Mouse (Mus musculus) heart, adult 2 months (tissue): ENCODE measurements around the gene Abhd2. TPM values are rescaled to one million over a fixed set of nuclear protein-coding genes. Genes with fewer than 3 reads are reported as not detected.
"Not testable (repeated sequence)": the region's sequence is repeated elsewhere in the genome, so short reads cannot be mapped to it uniquely, and the experiment has no call there.

Source experiments
- DNase-seq, 2 experiments: peaks; one replicate each; pipeline ENCODE4 v3.0.0; 2021
- H3K27ac ChIP-seq: fragments of 200-600 bp; 2 replicates; pipeline ENCODE4 v1.8.1; 2022
- H3K27me3 ChIP-seq: fragments of 200-500 bp; 2 replicates; pipeline ENCODE4 v1.6.1; 2012; ENCODE audit warnings: mild to moderate bottlenecking, low read length, inconsistent platforms, mixed read lengths; ENCODE audit not compliant: control insufficient read depth, insufficient read depth
- H3K36me3 ChIP-seq: fragments of 200-500 bp; 2 replicates; pipeline ENCODE4 v1.6.1; 2012; ENCODE audit warnings: low read length, inconsistent platforms; ENCODE audit not compliant: control insufficient read depth, insufficient read depth
- H3K4me1 ChIP-seq: fragments of 200-500 bp; 2 replicates; pipeline ENCODE4 v1.6.1; 2011; ENCODE audit warnings: low read length; ENCODE audit not compliant: control insufficient read depth, insufficient read depth
- H3K4me3 ChIP-seq: fragments of 200-600 bp; 2 replicates; pipeline ENCODE4 v1.8.1; 2022
- H3K79me2 ChIP-seq: fragments of 200-500 bp; replicated peaks from 2 replicates; pipeline ENCODE4 v1.6.1; 2012; ENCODE audit warnings: mild to moderate bottlenecking, inconsistent platforms, low read length, moderate library complexity, mixed read lengths; ENCODE audit not compliant: control insufficient read depth, insufficient read depth
- H3K9ac ChIP-seq: fragments of 200-500 bp; 2 replicates; pipeline ENCODE4 v1.6.1; 2012; ENCODE audit warnings: low read depth, mild to moderate bottlenecking, control low read depth, inconsistent platforms, low read length, mixed read lengths
- CTCF ChIP-seq: fragments of 200-600 bp; IDR thresholded peaks from 2 replicates; pipeline ENCODE4 v1.8.1; 2022; ENCODE audit warnings: antibody characterized with exemption, mild to moderate bottlenecking, moderate library complexity
- EP300 ChIP-seq: fragments of 200-500 bp; IDR thresholded peaks from 2 replicates; pipeline ENCODE4 v1.6.1; 2011; ENCODE audit warnings: low read depth, low read length, control low read depth; ENCODE audit not compliant: insufficient read depth
- POLR2A ChIP-seq: fragments of 200-500 bp; IDR thresholded peaks from 2 replicates; pipeline ENCODE4 v1.6.1; 2011; ENCODE audit warnings: mild to moderate bottlenecking, low read depth, low read length, control low read depth; ENCODE audit not compliant: insufficient read depth
- WGBS: fragments of 180-500 bp; shearing (Covaris S2); methylation state at CpG from one replicate; pipeline ENCODE4 v1.1.7; 2018; 5-methylcytosine and 5-hydroxymethylcytosine counted together
- intact Hi-C: fragments of 180-260 bp; cut with DNase I; formaldehyde crosslinking; loops from one replicate; pipeline ENCODE4 v1.15.1; 2025
- polyA plus RNA-seq: library from polyadenylated mRNA; depleted of rRNA; stranded (reverse); fragments of >200 nt; gene quantifications from 2 replicates; pipeline ENCODE4 v1.2.3, GENCODE M21; 2012
- total RNA-seq, 2 experiments: library from RNA; stranded (reverse); gene quantifications; 2 replicates each; pipeline ENCODE4 v1.2.3; 2021

Gene Abhd2
- total and polyA plus RNA-seq, 3 experiments, result 8.4 to 36.3 (median 33.8) TPM

DNA sequence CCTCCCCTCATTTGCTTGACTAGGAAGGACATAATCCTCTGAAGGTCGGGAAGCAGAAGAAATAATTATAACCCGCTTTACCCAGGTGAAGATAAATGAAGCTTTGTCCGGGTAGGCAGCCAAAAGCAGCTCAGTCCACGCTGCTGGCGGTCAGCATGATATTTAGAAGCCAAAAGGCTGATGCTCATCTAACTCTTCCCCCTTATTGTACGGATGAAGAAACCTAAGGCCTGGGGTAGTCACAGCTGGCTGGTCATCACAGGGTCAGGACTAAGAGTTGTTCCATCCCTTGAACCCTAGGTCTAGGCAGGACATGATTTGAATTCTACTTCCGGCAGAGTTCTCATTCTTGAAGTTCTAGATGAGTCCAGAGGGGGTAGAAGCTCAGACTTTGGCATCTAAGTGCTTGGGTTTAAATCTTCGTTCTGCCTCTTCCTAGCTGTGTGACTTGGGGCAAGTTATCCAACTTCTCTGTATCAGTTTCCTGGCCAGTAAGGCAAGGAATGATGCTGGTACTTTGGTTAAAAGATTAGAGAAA is 1.5 kb downstream of the Abhd2 start:
- TF ChIP-seq POLR2A (no peak), CTCF (no peak), EP300 (no peak)
- Histone ChIP-seq H3K36me3 (peaks cover 2% of the 10 kb centered on the region), H3K4me3 (peak overlapping the region; percentile 94), H3K79me2 (no peaks in the 10 kb centered on the region), H3K9ac (no peak overlapping the region), H3K27me3 (no peaks in the 10 kb centered on the region), H3K27ac (peak overlapping the region; percentile 92), H3K4me1 (peaks cover 11% of the 10 kb centered on the region)
- intact Hi-C loops, result loop anchor here (2.0 to 10.0 kb wide), 2 partner anchors 34 to 190 kb away; partner anchors contain the start of gene Polg
- no peak for DNase-seq
- WGBS, result 63% methylated on average over 8 of the region's 8 CpGs

DNA sequence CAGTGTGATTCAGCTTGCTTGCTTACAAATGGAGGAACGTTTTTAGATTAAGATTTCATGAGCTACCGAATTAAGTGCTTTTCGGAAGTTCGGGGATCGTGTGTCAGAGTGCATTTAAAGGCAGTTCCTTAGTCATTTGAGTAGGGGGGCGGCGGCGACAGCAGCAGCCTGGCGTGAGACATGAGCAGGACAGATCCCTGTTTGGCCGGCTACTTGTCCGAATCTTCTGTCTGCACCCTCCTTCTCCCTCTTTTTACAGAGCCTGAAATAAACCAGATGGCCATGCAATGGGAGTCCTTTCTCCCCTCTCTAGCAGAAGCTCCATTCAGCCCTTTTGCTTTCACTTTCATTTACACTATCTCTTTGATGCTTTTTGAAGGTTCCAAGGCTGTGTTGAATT is 2.3 kb downstream of the Abhd2 start:
- peak overlapping the region; percentile 92 for H3K27ac ChIP-seq
- peaks cover 2% of the 10 kb centered on the region for H3K36me3 ChIP-seq
- peak overlapping the region; percentile 44 for H3K4me3 ChIP-seq
- TF ChIP-seq POLR2A (no peak), CTCF (no peak), EP300 (no peak)
- peak overlapping the region; percentile 75 for H3K9ac ChIP-seq
- DNase-seq, result peak; percentile 53 to 56
- intact Hi-C loops, result loop anchor here (2.0 to 10.0 kb wide), 2 partner anchors 33 to 189 kb away; partner anchors contain the start of gene Polg
- H3K4me1 ChIP-seq, result peaks cover 13% of the 10 kb centered on the region
- H3K79me2 ChIP-seq, result no peaks in the 10 kb centered on the region
- H3K27me3 ChIP-seq, result no peaks in the 10 kb centered on the region
- WGBS, result 20% methylated on average over 11 of the region's 11 CpGs

DNA sequence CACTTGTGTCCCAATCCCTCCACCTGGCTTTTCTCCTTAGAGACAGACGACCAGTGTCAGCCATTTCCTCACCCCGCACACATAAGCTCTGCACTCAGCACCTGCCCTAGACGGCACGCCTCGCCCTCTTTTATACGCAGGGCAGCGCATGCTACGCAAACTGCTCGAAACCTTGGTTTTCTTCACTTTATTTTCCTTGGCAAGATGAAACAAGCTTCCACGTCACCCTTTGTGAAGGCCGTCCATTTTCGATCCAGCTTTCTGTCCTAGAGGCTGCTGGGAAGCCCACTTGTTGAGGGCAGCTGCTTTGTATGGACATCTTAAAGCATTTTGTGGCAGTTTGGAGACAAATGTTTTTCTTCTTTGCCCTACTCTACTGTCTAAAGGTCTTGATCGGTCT is 5.4 kb downstream of the Abhd2 start:
- DNase-seq, result no peak
- 91% methylated on average over 13 of the region's 13 CpGs for WGBS
- Histone ChIP-seq H3K27ac (no peak overlapping the region), H3K9ac (no peak overlapping the region), H3K27me3 (no peaks in the 10 kb centered on the region), H3K79me2 (no peaks in the 10 kb centered on the region; the same call in 1 of the 2 replicates), H3K4me1 (peaks cover 15% of the 10 kb centered on the region), H3K4me3 (no peak overlapping the region), H3K36me3 (peaks cover 2% of the 10 kb centered on the region)
- TF ChIP-seq EP300 (no peak), POLR2A (no peak), CTCF (no peak)
- intact Hi-C loops, result loop anchor here (10.0 kb wide), 1 partner anchor 186 kb away; the partner anchor contains the start of gene Polg

DNA sequence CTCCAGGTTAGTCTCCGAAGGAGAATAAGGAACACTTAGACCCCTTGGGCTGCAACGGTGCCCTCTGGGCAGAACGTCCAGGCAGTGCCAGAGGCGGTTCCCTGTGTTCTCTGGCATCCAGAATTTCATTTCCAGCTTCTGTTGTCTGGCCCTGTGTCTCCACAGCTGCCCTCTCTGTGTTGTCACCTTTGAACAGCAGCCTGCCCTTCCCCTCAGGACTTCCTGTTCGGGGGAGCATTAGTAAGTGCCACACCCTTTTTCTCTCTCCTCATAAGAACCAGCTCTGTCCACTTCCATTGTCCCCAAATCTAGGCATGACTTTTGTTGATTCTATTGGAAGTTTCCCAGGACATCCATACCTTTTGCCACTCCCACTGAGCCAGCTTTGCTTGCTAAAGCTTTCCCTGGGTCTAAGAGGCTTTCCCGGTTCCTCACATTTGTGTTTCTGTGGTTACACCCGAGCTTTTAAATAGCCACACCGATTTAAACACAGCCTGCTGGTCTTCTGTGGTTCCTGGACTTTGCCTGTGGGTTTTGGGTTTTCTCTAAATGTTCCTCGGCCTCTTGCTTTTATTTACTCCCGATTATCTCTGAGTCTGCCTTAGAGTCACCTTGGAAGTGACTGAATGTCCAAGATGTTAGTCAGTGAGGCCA is 6.5 kb downstream of the Abhd2 start:
- WGBS, result 46% methylated on average over 10 of the region's 10 CpGs
- Histone ChIP-seq H3K36me3 (peaks cover under 1% of the 10 kb centered on the region; the same call in 1 of the 2 replicates), H3K79me2 (no peaks in the 10 kb centered on the region; the same call in 1 of the 2 replicates), H3K4me3 (no peak overlapping the region), H3K9ac (no peak overlapping the region), H3K27ac (peak overlapping the region; percentile 40), H3K27me3 (no peaks in the 10 kb centered on the region), H3K4me1 (peaks cover 14% of the 10 kb centered on the region)
- intact Hi-C loops, result loop anchor here (10.0 kb wide), 1 partner anchor 185 kb away; the partner anchor contains the start of gene Polg
- DNase-seq, result peak; percentile 34 to 44
- TF ChIP-seq POLR2A, result no peak
- no peak for TF ChIP-seq EP300
- TF ChIP-seq CTCF, result no peak

DNA sequence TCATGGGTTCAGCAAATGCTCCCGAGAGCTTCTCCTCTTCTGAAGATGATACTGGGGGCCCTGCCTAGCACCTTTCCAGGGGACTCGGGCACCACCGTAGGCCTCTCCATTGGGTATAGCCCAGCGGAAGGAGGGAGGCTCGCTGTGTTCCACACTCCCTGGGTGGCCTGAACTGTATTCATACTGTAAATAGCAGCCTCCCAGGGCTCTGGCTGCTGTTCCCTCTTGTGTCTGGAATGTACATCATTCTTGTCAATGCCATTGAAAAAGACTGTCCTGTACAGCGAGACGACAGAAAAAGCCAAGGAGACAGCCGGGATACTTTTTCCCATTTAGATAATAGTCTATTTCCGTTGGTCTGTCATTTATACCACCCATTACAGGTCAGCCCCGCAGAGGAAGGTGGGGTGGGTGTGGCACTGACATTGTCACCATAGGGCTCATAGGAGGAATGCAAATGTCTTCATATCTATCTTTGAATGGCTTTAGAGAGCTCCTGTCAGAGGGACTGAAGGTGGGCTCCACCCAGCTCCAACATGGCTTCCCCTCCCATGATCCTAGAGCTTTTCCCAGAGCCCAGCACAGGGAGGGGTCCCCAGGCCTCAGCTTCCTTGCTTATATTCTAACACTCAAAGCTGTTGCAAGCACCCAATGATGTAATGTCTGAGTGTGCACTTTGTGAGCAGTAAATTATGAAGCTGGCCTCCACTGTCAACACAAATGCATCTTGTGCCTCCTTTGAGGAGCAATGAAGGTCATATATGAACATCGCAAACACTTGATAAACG is 10.1 kb downstream of the Abhd2 start:
- intact Hi-C loops, result no loop called here
- WGBS, result 48% methylated on average over 12 of the region's 12 CpGs
- no peak for TF ChIP-seq CTCF
- TF ChIP-seq EP300, result no peak
- no peak for TF ChIP-seq POLR2A
- H3K27ac ChIP-seq, result no peak overlapping the region
- no peaks in the 10 kb centered on the region for H3K27me3 ChIP-seq
- H3K4me1 ChIP-seq, result peaks cover 15% of the 10 kb centered on the region
- H3K79me2 ChIP-seq, result peaks cover 2% of the 10 kb centered on the region
- DNase-seq, result no peak
- H3K36me3 ChIP-seq, result no peaks in the 10 kb centered on the region
- no peak overlapping the region for H3K4me3 ChIP-seq
- H3K9ac ChIP-seq, result no peak overlapping the region

DNA sequence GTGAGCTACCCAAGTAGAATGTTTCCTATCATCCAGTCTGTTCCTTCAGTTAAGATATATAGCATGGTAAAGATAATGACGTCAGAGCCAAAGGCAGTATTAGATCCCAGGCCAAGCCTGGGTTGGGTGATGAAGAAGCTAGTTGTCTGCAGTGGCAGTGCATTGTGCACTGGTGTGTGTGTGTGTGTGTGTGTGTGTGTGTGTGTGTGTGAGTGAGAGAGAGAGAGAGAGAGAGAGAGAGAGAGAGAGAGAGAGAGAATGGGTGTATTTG is 10.6 kb downstream of the Abhd2 start:
- H3K79me2 ChIP-seq, H3K36me3 ChIP-seq, H3K27me3 ChIP-seq, intact Hi-C loops, H3K27ac ChIP-seq, DNase-seq, H3K9ac ChIP-seq, H3K4me3 ChIP-seq: not testable (repeated sequence)
- H3K4me1 ChIP-seq, result peaks cover 15% of the 10 kb centered on the region
- 59% methylated on average over 1 of the region's 1 CpGs for WGBS
